Mouse (Mus musculus) embryonic facial prominence, embryonic 14.5 days (tissue): Measurements from ENCODE around the gene Sox6. TPM values are rescaled to one million over a fixed set of nuclear protein-coding genes. Genes with fewer than 3 reads are reported as not detected.

Experiments
- ATAC-seq: fragments of 200-750 bp; cut with Nextera tagmentation; 2 replicates; pipeline ENCODE4 v1.8.0; 2017; ENCODE audit warnings: low read depth, moderate number of reproducible peaks, moderate TSS enrichment
- DNase-seq: peaks from one replicate; pipeline ENCODE4 v3.0.0-alpha.2; 2015; ENCODE audit warnings: low spot score
- H3K27ac ChIP-seq: fragments of 300-500 bp; sonication (generic); replicated peaks from 2 replicates; pipeline ENCODE4 v1.5.1; 2014; ENCODE audit warnings: low read depth, mild to moderate bottlenecking, low read length, moderate library complexity
- H3K27me3 ChIP-seq: fragments of 300-500 bp; sonication (generic); replicated peaks from 2 replicates; pipeline ENCODE4 v1.6.1; 2014; ENCODE audit warnings: low read length; ENCODE audit not compliant: control insufficient read depth, insufficient read depth
- H3K36me3 ChIP-seq: fragments of 300-500 bp; sonication (generic); 2 replicates; pipeline ENCODE4 v1.6.1; 2014; ENCODE audit warnings: low read length, mixed read lengths; ENCODE audit not compliant: control insufficient read depth, insufficient read depth
- H3K4me1 ChIP-seq: fragments of 300-500 bp; sonication (generic); 2 replicates; pipeline ENCODE4 v1.6.1; 2014; ENCODE audit warnings: antibody characterized with exemption, low read length; ENCODE audit not compliant: control insufficient read depth, insufficient read depth
- H3K4me2 ChIP-seq: fragments of 300-500 bp; sonication (generic); 2 replicates; pipeline ENCODE4 v1.6.1; 2014; ENCODE audit warnings: low read depth, mild to moderate bottlenecking, low read length, moderate library complexity, mixed read lengths
- H3K4me3 ChIP-seq: fragments of 300-500 bp; sonication (generic); 2 replicates; pipeline ENCODE4 v1.5.1; 2014; ENCODE audit warnings: low read depth, mild to moderate bottlenecking, low read length
- H3K9ac ChIP-seq: fragments of 300-500 bp; sonication (generic); 2 replicates; pipeline ENCODE4 v1.6.1; 2014; ENCODE audit warnings: low read depth, mild to moderate bottlenecking, low read length, moderate library complexity, mixed read lengths
- H3K9me3 ChIP-seq: fragments of 300-500 bp; sonication (generic); 2 replicates; pipeline ENCODE4 v1.6.1; 2016; ENCODE audit warnings: low read length; ENCODE audit not compliant: control insufficient read depth
- WGBS: fragments of 180-500 bp; shearing (Covaris S2); extraction: QIAGEN DNeasy Blood & Tissue Kit; methylation state at CpG from one replicate; pipeline ENCODE4 v1.1.7; 2014; 5-methylcytosine and 5-hydroxymethylcytosine counted together
- polyA plus RNA-seq: library from polyadenylated mRNA; unstranded; fragments of >200 nt; fragmentation: Nextera tagmentation; extraction: Ambion mirVana; gene quantifications from 2 replicates; pipeline ENCODE4 v1.2.1, GENCODE M21; 2014

The Sox6 gene
- polyA plus RNA-seq, 1 experiment from 2014 or later = 49.9 TPM

DNA sequence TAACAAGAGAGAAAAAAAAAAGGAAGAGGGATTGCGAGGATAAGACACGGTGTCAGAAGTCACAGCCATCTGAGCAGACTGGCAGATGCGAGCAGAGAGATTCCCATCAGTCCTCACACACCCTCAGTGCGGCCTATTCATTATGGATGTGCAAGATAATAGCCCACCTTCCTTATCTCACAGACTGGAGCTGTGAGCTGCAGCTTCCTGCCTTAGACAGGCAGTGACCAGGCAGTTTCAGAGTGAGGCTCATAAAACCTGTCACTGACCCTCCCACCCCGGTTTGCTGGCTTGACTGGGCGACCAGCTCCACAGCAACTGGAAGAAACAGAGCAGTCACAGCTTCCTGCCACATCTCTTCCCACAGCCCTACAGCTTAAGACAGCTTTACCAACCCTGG, 96.8 kb downstream of the Sox6 start:
- DNase-seq = no peak
- 65% methylated on average over 6 of the region's 6 CpGs for WGBS
- no peaks in the 10 kb centered on the region for H3K4me1 ChIP-seq

DNA sequence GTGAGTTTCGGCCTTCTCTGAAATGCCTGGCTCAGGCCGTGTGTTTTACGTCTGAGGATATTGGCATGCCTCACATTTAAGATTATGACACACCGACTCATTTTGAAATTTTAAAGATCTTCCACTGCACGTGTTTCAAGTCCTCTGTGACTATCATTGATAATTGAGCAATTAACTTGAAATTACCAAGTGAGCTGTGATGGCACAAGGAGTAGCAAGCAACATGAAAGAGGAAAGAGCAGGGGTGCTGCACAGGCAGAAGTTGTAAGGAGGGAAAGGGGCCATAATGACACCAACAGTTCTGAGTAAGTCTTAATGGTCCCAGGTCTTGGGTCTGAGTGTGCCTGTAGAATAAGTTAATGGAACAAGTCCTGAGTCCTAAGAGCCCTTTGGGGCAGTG, 99.3 kb downstream of the Sox6 start:
- Histone ChIP-seq H3K36me3 (no peaks in the 10 kb centered on the region; the same call in 1 of the 2 replicates), H3K9ac (no peak overlapping the region), H3K27me3 (no peaks in the 10 kb centered on the region), H3K4me3 (no peak overlapping the region), H3K9me3 (no peaks in the 10 kb centered on the region), H3K27ac (no peak overlapping the region), H3K4me2 (no peak overlapping the region), H3K4me1 (no peaks in the 10 kb centered on the region)
- ATAC-seq (no peak), DNase-seq (no peak)
- WGBS = 74% methylated on average over 5 of the region's 5 CpGs

More for the DNA sequence above, 96.8 kb downstream of the Sox6 start:
- no peak for ATAC-seq
- Histone ChIP-seq H3K27ac (no peak overlapping the region), H3K9ac (no peak overlapping the region), H3K9me3 (no peaks in the 10 kb centered on the region), H3K27me3 (no peaks in the 10 kb centered on the region), H3K36me3 (no peaks in the 10 kb centered on the region; the same call in 1 of the 2 replicates), H3K4me3 (no peak overlapping the region), H3K4me2 (no peak overlapping the region)

DNA sequence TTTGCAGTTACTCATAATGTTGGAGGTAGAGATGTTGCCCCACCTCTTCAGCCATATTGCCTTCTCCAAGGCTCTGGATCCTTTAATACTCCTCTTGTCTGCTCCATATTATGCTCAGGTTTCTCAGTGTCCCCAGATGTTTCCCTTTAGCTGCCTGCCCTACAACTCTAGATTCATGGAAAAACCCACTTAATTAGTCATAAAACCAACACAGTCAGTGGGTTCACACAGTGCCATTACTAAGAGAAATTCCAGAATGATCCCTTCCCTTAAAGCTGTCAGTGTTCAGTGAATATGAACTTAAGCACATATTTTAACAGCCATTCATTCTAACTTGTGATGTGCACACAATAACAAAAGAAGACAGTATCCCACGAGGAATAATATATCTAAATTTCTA, 101.7 kb downstream of the Sox6 start:
- DNase-seq (no peak), ATAC-seq (no peak)
- no peaks in the 10 kb centered on the region for H3K9me3 ChIP-seq
- H3K4me3 ChIP-seq = no peak overlapping the region
- no peaks in the 10 kb centered on the region for H3K27me3 ChIP-seq
- H3K4me2 ChIP-seq = no peak overlapping the region
- 71% methylated on average over 1 of the region's 1 CpGs for WGBS
- no peaks in the 10 kb centered on the region for H3K36me3 ChIP-seq
- no peak overlapping the region for H3K9ac ChIP-seq
- H3K27ac ChIP-seq = no peak overlapping the region
- H3K4me1 ChIP-seq = no peaks in the 10 kb centered on the region

DNA sequence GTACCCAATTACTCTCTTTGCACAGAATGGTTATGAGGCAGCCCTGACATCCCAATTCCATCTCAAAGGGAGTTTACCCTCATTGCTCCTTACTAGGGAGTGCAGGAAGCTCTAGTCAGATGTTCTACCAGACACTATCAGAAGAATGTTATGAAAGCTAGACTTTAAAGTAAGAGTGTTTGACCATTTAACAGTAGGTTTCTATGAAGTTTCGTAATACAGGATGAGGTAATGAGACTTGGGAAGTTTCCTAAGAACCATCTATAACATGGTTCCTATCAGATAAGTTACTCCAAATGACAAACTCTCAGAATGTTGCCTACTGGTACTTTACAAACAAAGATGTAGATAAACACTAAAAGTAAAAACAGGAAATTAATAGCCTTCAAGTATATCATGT, 123.3 kb downstream of the Sox6 start:
- H3K27ac ChIP-seq = no peak overlapping the region
- DNase-seq = no peak
- H3K9me3 ChIP-seq = no peaks in the 10 kb centered on the region
- no peak overlapping the region for H3K9ac ChIP-seq
- no peak for ATAC-seq
- H3K4me2 ChIP-seq = no peak overlapping the region
- no peaks in the 10 kb centered on the region for H3K4me1 ChIP-seq
- no peaks in the 10 kb centered on the region for H3K36me3 ChIP-seq
- no peaks in the 10 kb centered on the region for H3K27me3 ChIP-seq
- H3K4me3 ChIP-seq = no peak overlapping the region
- WGBS = 89% methylated on average over 1 of the region's 1 CpGs

DNA sequence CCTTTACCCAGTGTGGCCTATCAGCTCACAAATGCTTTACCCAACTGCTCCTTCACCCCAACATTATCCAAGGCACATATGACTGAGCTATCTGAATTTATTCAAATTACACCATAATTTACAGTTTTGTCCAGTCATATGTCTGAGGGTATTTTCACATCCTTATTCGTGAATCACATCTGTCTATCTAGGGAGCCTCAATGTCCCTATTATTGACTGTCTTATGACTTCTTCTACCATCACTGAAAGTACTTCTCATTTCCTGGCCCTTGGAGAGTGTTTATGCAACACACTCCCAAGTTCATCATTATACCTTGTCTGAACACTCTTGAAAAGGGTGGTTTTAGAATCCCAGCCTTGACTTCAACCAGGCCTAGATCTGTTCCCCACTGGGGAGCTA, 128.3 kb downstream of the Sox6 start:
- Histone ChIP-seq H3K27me3 (no peaks in the 10 kb centered on the region), H3K36me3 (no peaks in the 10 kb centered on the region), H3K4me2 (no peak overlapping the region), H3K4me1 (no peaks in the 10 kb centered on the region), H3K9ac (no peak overlapping the region), H3K9me3 (no peaks in the 10 kb centered on the region), H3K27ac (no peak overlapping the region), H3K4me3 (no peak overlapping the region)
- DNase-seq = no peak
- no peak for ATAC-seq
- 94% methylated on average over 1 of the region's 1 CpGs for WGBS

DNA sequence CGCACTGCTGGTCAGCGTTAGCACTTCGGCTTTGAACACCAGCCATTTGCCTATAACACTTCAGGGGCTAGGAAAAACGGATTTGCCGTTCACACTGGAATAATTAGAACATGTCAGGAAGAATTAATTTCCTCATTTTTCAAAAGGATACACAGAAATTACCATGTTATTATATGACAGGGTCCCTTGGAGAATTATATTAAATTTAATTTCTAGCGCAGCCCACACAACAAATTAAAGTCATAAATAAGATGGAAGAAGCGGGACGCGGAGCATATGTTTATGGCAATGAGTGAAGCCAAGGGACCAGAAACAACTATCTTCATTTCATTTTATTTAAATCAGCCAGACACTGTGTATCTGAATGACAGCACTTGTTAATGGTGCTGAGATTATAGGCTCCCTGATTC, 133.8 kb downstream of the Sox6 start:
- no peaks in the 10 kb centered on the region for H3K9me3 ChIP-seq
- DNase-seq (no peak), ATAC-seq (no peak)
- no peaks in the 10 kb centered on the region for H3K36me3 ChIP-seq
- H3K27ac ChIP-seq = no peak overlapping the region
- no peaks in the 10 kb centered on the region for H3K4me1 ChIP-seq
- no peaks in the 10 kb centered on the region; the same call in 1 of the 2 replicates for H3K27me3 ChIP-seq
- H3K4me2 ChIP-seq = no peak overlapping the region
- WGBS = 68% methylated on average over 9 of the region's 9 CpGs
- H3K4me3 ChIP-seq = no peak overlapping the region
- no peak overlapping the region for H3K9ac ChIP-seq

DNA sequence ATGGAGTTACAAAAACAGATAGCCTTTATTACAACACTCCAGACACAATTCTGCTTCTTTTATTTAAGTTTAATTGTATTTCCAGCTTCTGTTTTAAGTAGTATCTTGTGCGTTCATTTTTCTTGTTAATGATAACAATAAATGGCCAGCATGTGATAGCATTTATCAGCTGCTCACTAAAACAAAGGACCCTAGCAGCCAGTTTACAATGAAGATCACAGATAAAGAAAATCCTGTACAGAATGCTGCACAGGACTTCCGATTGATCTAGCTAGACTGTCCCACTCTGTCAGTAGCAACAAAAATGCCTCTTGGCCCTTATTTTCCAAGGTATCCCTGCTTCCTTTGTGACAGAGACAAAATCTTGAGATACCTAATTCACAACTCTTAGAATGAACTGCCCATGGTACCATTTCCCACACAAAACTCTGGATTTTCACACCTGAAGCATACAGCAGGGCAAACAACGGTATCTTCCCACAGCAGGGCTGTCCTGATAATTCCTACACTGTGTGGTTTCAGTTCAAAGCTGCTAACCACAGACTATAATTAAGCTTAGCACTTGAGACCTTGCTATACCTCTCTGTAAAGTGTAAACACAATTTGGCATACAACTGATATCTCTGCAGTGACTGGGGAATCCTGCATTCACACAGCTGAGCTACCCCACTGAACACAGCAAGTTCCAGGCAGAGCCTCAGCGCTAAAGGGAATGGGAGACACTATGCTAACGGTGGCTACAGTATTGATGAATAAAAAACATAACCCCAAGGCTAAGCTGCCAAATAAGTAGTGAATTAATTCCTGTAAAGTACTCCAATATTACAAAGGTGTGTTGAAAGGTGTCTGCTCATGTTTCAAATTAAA, 134.4 kb downstream of the Sox6 start:
- no peaks in the 10 kb centered on the region; the same call in 1 of the 2 replicates for H3K27me3 ChIP-seq
- no peaks in the 10 kb centered on the region for H3K36me3 ChIP-seq
- peak; percentile 26; the same call in 1 of the 2 replicates for ATAC-seq
- no peak overlapping the region for H3K4me3 ChIP-seq
- no peaks in the 10 kb centered on the region for H3K4me1 ChIP-seq
- DNase-seq = no peak
- no peak overlapping the region for H3K27ac ChIP-seq
- H3K9ac ChIP-seq = no peak overlapping the region
- WGBS = 68% methylated on average over 5 of the region's 5 CpGs
- H3K9me3 ChIP-seq = no peaks in the 10 kb centered on the region
- H3K4me2 ChIP-seq = no peak overlapping the region

DNA sequence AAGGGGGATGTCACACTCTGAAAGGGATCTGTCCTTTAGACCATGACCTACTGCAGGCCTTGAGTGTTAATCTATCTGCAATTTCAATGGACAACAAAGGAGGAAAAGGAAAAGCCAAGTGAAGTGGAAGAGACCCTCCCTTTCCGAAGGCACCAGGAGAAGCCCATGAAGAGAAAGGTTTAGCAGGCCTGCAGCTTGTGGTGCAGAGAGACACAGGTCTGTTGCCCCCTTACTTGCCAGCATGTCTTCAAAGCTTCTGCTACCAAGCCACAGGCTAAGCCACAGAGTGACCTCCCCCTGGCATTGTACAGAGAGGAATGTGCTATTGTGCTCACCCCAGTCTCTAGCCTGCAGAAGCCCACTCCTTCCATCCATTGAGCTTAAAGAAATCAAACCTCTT, 135.2 kb downstream of the Sox6 start:
- DNase-seq (no peak), ATAC-seq (no peak)
- Histone ChIP-seq H3K4me1 (no peaks in the 10 kb centered on the region), H3K4me3 (no peak overlapping the region), H3K27ac (no peak overlapping the region), H3K4me2 (no peak overlapping the region), H3K27me3 (no peaks in the 10 kb centered on the region; the same call in 1 of the 2 replicates), H3K9me3 (no peaks in the 10 kb centered on the region), H3K9ac (no peak overlapping the region), H3K36me3 (no peaks in the 10 kb centered on the region)
- WGBS = 47% methylated on average over 1 of the region's 1 CpGs

DNA sequence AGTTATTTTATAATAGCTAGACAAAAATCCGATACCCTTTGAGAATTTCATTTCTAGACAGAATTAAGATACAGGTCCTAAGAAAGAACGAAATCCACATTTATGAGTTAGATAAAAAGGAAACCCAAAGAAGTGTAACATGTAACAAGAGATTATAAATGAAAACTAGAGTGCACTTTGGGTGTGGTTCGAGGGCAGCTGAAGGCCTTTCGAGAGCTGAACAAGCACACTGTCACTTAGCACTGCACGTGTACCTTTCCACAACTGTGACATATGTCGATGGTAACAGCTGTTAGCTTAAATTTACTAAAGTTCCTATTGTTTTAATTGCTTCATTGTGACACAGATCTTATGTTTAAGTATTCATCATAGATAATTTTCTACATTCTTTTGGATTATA, 142.8 kb downstream of the Sox6 start:
- H3K4me3 ChIP-seq = no peak overlapping the region
- ATAC-seq (no peak), DNase-seq (no peak)
- no peaks in the 10 kb centered on the region for H3K4me1 ChIP-seq
- H3K4me2 ChIP-seq = no peak overlapping the region
- H3K9me3 ChIP-seq = no peaks in the 10 kb centered on the region
- H3K27me3 ChIP-seq = peaks cover 39% of the 10 kb centered on the region
- WGBS = 70% methylated on average over 6 of the region's 6 CpGs
- no peak overlapping the region for H3K9ac ChIP-seq
- H3K27ac ChIP-seq = no peak overlapping the region
- no peaks in the 10 kb centered on the region for H3K36me3 ChIP-seq
